Mouse (Mus musculus): ENCODE data around the gene Mef2d.

Mef2d gene

DNA sequence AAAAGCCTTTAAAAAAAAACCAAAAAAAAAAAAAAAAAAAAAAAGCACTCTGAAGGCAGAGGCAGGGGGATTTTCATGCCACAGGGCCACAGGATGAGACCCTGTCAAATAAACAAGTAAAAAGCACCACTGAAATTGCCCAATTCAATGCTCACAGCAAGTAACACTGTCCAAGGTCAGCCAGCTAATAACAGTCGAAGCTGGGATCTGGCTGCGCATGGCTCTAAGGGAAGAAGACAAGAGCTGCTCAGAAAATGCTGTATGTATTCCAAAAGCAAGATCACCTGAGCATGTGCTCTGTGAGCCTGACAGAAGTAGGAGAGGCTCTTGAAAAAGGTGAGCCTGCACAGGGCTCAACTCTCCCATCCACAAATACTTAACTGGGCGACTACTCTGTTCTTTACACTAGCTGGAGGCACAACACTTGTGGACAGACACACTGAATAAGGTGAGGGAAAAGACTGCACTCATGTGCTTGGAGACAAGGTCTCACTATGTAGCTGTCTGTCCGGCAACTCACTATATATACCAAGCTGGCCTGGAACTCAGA, 5.2 kb upstream of the Mef2d start:
- no peak for DNase-seq (ENCODE audit: low read depth in 2 of 2, low spot score in 2 of 2)

DNA sequence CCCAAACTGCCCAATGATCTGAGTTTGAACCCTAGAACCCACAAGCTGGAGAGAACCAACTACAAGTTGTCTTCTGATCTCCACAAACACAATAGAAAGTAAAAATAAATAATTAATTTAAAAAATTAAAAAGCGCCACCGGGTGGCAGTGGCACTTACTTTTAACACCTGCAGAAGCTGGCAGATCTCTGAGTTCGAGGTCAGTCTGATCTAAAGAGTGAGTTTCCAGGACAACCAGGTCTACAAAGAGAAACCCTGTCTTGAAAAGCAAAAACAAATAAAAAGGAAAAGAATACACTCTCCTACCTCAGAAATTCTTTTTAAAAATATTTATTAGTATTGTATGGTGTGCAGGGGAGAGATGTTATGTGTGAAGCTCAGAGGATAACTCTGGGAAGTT, 4.4 kb upstream of the Mef2d start:
- DNase-seq (ENCODE audit: low read depth in 2 of 2, low spot score in 2 of 2): peak in 1 of 2 experiments; percentile 45

DNA sequence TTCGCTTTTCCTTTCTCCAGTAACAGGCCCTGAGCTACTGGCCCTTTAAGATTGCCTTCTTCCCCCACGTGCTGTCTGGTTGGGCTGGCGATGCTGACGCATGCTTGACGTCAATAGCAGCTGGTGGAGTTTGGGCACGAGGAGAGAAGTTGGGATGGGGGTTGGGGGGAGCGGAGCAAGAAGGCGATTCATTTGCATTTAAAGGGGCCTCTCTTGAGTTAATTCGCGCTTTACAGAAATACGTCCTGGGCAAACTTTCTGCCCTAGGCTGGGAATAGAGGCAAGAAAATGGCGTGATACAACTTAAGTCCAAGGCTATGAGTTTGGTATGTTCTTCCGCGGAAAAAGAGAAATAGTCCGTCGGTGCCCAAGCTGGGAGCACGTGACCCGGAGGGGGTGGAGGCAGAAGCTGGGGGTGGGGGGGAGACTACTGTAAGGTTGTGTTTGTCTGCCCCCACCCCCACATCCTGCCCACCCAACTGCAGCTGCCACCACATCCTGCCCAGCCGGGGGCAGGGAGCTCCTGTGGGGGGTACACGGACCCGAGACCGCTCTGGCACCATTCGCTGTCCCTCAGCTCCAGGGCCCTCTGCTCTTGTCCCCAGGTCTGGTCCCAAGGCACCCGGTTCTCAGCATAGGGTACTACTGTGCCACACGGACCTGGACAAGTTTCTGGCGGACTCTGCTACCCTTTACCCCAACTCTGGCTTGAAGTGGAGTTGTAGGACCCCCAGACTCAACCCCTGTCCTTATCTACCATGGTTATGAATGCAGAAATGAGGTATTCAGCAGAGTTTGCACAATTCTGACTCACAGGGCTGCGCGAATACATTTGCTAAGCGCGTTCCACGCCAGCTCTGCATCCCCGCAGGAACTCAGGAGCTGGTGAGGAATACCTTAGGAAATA, 3.6 kb upstream of the Mef2d start:
- peak; percentile 92 to 95 for DNase-seq (ENCODE audit: low read depth in 2 of 2, low spot score in 2 of 2)

DNA sequence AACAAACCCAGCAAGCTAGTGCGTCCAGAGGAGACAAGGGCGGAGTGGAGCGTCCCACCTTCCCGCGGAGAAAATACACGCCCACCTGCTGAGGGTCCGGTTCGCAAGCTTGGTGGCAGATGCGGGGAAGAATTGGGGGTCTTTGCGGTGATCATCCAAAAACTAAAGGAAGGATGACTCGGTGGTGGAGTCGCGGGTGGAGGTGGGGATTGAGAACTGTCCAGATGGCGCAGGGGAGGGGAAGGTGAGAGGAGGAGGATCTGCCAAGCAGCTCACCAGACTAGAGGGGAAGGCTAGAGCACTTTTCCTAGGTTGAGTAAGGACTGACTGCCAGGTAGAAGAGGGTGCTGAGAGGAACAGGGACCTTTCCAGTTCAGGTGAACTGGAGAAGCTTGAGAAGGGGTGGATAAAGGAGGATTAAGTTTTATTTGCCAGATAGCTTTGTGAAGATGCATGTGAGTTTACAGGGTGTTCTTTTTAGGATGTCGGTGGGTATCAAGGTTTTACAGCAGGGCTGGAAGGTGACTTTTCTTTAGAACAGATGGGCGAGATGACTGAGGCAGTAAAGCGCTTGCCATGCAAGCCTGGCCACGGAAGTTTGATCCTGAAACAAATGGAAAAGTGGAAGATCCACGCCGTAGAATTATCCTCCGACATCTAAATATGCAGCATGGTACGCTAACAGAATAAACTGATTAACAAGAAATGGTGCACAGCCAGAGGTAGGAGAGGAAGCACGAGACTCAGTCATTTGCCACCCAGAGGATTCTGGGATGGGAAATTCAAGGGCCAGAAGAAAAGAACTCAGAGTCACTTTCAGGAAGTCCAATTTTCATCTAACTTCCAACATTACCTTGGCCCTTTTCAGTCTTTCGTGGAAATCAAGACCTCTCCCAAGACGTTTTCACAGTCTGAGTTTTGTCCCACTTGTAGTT, 2.7 kb upstream of the Mef2d start:
- DNase-seq (ENCODE audit: low read depth in 2 of 2, low spot score in 2 of 2): no peak

DNA sequence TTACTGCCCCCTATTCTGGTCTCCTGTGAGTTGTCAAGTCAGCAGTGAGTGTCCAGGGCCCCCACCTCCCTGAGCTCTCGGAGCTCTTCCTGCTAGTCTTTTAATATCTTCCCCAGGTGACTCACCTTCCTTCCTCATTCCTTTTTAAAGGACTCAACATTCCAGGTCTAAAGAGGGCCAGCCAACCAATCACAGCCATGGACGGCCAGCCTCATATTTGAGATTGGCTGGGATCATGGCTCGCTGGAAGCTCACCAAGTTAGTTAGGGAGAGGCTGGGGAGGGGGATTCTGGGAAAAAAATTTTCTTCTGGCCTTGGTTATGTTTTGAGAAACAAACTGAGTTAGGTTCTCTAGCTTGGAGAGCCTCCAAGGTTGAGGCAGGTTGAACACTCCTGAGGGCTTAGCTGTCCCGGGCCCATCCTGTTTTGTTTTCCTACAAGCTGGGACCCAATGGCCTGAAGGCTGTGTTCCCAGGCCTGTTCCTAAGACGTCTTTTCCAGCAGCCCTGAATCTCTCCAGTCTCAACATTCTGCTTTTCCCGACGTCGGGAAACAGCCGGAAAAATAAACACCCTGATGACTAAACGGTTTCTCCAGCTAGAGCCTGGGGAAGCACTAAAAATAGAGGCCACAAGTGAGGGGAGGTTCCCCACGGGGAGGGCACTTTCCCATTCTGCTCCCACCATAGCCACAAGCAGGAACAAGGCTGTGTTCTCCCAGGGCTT, 1.8 kb upstream of the Mef2d start:
- no peak for DNase-seq (ENCODE audit: low read depth in 2 of 2, low spot score in 2 of 2)

DNA sequence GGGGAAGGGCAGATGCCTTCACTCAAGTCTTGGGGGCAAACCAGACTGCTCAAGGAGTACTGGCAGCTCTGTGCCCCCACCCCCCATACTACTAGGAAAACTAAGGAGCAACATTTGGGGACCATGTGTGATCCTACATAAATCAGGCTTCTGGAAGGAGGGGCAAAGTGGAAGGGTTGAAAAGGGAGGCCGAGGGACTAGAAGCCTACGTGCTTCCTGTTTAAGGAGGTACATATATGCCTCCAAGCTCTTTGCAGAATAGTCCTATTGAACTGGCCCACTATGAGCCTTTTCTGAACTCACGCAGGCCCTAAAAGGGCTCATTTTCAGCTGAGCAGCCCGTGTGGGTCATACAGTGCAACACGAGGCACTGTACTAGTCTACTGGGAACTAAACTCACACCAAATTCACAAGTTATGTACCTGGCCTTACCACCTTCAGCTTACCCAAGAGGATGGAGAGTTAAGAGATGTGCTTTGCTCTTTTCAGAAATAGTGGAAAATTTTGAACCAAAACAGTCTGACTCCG, 1.2 kb upstream of the Mef2d start:
- DNase-seq (ENCODE audit: low read depth in 2 of 2, low spot score in 2 of 2): peak; percentile 48

DNA sequence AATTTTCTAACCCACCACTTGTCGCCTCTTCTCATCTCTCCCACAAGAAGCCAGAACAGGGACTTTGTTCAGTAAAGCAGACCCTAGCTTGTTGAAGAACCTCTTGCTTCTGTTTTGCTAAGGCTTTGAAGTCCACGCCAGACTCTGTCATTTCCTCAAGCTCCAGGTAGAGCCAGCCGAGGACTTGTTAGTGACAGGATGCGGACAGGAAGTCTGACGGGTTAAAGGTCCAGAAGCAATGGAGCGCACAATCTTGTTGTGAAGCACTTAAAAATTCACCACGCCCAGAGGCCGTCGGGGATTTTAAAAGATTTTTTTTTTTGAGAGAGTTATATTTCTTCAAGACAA, 759 bp upstream of the Mef2d start:
- DNase-seq (ENCODE audit: low read depth in 2 of 2, low spot score in 2 of 2): peak; percentile 67 to 76

DNA sequence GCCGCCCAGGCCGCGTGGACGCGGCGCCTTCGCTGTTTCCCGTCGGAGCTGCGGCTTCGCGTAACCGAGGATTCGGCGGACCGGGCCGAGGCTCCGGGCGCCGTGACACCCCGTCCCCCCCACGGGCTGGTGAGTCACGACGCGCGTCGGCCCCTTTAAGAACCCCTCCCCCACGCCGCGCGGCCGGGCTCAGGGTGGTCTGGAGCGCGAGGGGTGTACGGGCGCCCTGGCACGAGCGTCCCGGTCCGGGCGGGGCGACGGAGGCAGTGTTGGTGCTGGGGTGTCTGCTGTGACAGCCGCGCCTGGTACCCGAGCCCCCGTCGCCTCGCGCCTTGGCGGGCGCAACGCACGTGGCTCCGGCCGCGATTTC, 359 bp downstream of the Mef2d start:
- no peak for DNase-seq (ENCODE audit: low read depth in 2 of 2, low spot score in 2 of 2)

DNA sequence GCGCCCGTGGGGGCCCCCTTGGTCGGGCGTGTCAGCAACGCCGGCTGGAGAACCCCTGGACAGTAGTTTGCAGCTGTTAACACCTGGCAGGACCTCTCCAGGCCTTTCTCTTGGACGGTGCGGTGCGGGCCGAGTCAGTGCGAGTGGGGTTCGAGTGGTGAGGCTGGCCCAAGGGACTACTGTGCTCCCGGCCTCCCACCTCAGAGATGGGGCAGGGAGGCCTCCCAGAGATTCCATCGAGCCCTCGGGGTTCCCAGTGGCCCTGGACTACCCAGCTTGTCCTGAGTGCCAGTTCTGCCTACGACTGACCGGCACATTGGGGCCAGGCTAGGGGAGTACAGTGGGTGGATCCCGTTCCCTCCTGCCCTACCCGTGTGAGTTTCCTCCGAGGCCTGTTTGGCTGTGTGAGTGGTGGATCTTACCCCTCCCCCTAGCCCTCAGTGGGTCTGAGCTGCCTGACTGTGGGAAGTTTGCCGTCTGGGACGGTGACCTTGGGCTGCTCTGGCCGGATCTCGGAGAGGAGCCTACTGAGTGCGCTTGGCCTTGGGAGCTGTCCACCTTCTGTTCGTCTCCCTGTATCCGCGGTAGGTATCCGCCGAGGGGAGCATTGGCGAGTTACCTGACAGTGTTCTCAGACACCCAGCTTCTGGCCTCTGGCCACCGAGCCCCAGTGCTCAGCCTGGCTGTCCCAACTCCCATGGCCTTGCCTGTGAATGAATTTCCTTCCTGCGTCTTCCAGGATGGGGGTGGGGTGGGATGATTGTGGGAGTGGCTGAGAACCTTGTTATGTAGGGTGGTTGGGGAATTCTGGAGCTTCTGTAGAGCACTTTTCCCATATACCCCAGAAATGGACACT, 972 bp downstream of the Mef2d start:
- DNase-seq (ENCODE audit: low read depth in 2 of 2, low spot score in 2 of 2): no peak

DNA sequence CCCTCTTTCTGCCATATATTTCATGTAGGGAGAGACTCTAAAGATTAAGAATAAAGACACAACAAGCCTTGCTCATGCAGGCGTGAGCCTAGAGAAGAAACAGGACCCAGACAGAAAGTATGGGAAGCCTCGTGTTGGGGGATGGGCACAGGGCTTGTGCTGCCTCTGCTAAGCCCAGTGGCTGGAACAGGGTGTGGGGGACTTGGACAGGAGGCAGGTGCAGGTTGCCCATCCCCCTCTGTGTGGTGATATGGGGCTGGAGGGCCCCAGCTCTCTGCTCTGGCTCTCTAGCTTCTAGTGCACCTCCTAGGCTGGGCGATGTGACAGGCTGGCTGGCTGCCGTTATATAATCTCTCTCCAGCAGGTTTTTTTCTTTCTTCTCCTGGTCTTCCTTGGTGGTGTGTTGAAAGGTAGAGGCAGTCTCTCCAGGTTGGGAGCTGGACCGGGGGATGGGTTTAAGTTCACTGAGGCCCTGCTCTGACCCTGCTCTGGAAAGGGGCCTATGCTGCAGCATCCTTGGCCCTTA, 1.9 kb downstream of the Mef2d start:
- no peak for DNase-seq (ENCODE audit: low read depth in 2 of 2, low spot score in 2 of 2)

DNA sequence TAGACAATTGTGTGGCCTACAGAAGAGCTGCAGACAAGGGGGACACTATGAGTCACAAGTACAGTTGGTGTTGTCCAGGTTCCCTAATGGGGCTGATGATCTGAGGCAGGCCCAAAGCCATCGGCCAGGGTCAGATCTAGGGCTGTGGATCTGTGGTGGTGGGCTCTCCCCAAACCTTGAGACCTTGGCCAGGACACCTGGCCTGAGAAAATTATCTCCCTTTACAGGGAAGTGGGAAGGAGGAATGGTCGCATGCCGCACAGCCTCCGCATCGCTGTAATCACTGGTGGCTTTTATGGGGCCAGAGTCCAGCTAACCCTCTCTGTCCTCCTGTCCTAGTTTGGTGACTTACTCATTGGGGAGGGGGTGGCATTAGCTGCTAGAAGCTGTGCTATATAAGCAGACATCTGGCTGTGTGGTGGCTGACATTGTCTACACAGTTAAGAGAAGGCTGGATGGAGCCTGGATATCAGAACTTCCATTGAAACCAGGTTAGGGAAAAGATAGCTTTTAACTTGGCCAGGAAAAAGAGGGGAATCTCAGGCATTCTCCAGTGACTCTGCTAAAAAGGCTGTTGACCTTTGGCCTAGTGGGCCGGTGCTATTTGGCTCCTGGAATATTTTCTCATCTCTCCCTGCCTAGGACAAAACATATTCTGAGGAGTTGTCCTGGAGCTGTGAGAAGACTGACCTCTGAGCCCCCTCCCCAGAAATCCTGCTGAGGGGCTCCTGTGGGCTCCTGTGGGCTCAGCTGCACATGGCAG, 2.7 kb downstream of the Mef2d start:
- DNase-seq (ENCODE audit: low read depth in 2 of 2, low spot score in 2 of 2): no peak

DNA sequence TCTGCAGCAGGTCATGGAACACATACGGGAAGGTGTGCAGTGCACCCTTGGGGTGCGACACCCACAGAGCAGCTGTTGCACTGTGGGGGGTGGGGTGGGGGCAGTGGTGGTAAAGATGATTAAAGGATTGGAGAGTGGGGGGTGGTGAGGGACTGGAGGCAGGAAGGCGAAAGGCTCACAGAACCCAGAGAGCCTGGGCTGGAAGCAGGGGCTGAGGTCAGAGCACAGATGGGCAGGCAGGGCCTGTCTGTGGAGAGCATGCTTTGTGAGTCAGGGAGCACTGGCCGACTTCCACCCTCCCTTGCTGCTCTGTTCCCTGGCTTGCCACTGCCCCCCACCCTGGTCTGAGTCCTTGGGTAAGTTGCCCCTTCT, 3.2 kb downstream of the Mef2d start:
- no peak for DNase-seq (ENCODE audit: low read depth in 2 of 2, low spot score in 2 of 2)

DNA sequence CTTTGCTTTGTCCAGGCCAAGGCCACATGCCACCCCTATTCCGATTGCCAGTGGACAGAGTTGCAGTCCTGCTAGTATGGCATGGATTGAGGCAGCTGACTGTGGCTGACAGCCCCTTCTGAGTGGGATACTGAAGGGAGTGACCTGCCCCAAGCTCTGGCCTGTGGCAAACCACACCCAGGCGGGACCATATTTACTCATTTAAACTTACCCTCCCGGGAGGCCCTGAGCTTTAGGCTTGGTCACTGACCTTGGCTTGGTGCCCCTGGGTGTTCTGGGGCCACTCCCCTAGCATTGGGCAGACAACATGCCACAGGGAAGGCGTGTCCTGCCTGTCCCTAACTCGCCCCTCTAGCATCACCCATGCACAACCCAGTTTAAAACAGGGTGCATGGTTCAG, 3.8 kb downstream of the Mef2d start:
- no peak for DNase-seq (ENCODE audit: low read depth in 2 of 2, low spot score in 2 of 2)

DNA sequence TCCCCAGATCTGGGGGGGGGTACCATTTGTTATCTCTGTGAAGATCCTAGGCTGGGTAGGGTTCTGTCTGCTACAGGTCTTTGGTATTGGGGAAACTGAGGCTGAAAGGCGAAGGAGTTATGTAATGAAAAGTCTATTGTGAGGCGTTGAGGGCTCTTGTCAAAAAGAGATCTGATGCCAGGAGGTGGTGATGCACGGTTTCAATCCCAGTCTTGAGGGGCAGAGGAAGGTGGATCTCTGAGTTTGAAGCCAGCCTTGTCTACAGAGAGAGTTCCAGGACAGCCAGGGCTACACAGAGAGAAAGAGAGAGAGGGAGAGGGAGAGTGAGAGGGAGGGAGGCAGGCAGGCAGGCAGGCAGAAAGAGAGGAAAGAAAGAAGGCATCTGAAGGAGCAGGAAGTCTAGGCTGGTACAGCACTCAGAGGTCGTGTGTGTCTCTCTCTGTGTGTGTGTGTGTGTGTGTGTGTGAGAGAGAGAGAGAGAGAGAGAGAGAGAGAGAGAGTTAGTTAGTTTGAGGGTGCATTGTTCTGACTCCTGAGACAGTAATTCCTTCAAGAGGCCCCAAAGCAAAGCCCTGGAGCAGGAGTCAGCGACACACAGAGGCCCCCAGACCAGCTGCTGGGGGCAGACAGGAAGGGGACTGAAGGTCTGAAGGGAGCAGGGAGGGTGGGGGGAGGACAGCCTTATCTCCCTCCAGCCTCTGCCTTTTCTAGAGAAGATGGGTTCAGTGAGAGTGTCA, 4.4 kb downstream of the Mef2d start:
- DNase-seq (ENCODE audit: low read depth in 2 of 2, low spot score in 2 of 2): no peak

DNA sequence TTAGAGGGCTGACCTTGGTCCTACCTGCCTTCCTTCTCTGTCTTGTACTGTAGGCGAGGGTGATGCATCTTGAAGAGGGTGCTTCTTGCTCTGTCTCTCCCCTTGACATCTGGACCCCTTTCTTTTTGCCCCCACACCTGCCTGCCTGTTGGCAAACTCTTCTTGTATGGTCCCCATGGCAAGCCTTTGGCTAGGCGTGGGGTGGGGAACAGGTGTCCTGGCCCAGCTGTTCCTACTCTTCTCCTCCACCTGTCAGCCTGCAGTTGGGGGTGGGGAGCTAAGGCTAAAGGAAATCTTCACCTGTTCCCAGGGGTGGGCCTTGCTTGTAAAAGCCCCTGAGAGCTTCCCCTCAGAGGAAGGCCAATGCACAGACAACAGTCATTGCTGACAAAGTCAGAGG, 5.3 kb downstream of the Mef2d start:
- DNase-seq (ENCODE audit: low read depth in 2 of 2, low spot score in 2 of 2): no peak

DNA sequence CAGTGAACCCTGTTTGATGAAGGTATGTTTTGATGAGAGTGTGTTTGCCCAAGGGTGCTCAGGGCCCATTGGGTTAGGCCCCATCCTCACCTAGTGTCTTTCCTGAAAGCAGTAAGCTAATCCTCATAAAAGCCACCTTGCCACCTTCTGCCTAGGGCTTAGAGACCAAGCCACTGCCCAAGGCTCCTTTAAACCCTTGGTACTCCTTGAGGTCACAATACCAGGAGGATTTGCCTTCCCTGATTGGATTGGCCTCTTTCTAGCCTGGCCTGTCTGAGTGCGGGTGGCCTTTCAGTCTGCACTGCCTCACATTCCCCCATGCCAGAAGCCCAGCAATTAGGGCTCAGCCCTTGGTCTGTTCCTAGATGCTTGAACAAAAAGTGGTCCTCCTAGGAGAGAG, 5.7 kb downstream of the Mef2d start:
- DNase-seq (ENCODE audit: low read depth in 2 of 2, low spot score in 2 of 2): no peak

DNA sequence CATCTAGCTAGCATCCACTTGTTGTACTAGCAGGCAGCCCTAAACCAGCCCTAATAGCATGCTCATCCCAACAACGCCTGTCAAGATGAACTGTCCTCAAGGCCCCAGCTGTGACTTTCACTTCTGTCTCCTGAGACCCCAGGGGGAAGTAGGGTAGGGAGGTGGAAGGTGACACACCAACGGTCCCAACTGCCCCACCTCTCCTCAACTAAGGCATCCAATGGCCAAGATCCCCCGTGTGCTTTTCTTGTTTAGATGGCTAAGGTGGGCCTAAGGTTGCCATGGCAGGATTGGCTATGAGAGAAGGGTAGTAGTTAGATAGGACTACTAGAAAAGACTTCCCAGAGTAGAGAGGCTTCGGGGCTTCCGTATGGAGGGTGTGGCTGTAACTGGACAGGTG, 6.2 kb downstream of the Mef2d start:
- no peak for DNase-seq (ENCODE audit: low read depth in 2 of 2, low spot score in 2 of 2)

DNA sequence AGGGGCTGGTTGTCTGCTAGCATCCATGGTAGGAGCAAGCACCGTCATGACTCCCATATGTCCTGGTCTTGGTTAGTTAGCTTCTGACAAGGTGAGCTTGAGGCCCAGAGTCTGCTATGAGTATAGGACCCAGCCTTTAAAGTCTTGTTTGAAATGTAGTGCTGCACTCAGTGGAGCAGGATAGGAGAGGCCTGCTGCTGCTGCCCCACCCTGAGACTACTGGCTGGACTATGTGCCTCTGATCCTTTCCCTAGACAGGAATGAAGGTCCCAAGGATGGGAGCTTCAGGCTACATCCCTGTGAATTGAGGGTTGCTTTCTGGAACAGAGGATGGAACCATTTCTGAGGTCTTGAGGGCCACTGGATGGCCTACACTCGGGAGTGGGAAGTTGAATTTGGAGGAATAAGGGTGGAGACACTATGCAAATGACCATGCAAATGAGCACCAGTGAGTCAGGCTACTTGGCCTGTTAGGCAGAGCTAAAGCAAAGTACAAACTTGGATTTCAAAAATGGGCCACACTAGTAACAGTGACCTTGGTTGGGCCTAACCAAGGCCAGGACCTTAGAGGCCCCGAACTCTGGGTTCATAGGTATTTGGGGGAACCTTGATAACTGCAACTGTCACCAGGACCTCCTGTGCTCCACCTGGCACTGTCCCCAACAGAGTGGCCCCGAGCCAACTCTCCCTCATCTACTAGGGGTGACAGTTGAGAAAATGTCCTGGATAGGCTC, 6.8 kb downstream of the Mef2d start:
- DNase-seq (ENCODE audit: low read depth in 2 of 2, low spot score in 2 of 2): no peak

Measured in CD8-positive naive resting alpha-beta T cell, adult 2 months (primary cell).